Mouse (Mus musculus) ES-E14 (cell line): Measurements from ENCODE around the gene Ip6k1.

Experiments
- CHD2 ChIP-seq: IDR thresholded peaks from 2 replicates; pipeline ENCODE4 v1.6.1; 2014; ENCODE audit warnings: mild to moderate bottlenecking, low read depth, low read length, inconsistent platforms
- HCFC1 ChIP-seq: IDR thresholded peaks from 2 replicates; pipeline ENCODE4 v1.6.1; 2012; ENCODE audit warnings: low read length, inconsistent platforms, borderline replicate concordance; ENCODE audit not compliant: insufficient read depth
- ZC3H11A ChIP-seq: IDR thresholded peaks from 2 replicates; pipeline ENCODE4 v1.6.1; 2012; ENCODE audit warnings: low read depth, mild to moderate bottlenecking, inconsistent platforms, low read length, borderline replicate concordance

DNA sequence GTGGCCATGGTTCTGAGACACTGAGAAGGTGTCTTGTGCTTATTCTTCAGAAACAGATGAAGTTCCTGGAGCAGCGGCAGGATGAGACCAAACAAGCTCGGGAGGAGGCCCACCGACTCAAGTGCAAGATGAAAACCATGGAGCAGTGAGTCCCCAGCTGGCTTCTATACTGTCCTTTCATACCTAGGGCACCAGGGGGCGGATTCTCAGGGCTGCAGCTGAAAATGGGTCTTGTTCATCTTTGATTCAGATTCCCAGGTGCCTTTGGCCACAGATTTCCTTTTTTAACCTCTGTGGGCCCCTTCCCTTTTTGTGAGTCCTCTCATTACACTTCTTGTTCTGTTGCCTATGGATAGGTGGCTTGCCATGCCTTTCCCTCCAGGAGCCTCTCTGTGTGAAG lies 41.4 kb upstream of the Ip6k1 start:
- no peak for TF ChIP-seq CHD2
- no peak for TF ChIP-seq ZC3H11A
- TF ChIP-seq HCFC1, result no peak
